Mouse (Mus musculus) liver, embryonic 14.5 days (tissue): ENCODE measurements at regions not wholly inside any gene's neighbourhood (a gene's known extent, or its start where the extent isn't known, plus 50 kb on each side); places are given as distances from the start of the nearest gene placed in this dataset.

Source experiments
- CTCF ChIP-seq: IDR thresholded peaks from 2 replicates; pipeline ENCODE4 v1.5.1; 2016; ENCODE audit warnings: antibody characterized with exemption, low read depth, control low read depth
- EP300 ChIP-seq: IDR thresholded peaks from 2 replicates; pipeline ENCODE4 v1.6.1; 2016; ENCODE audit warnings: antibody characterized with exemption, low read depth

- TF ChIP-seq EP300 (no peak), CTCF (no peak)
Observed at GRCm38 (mm10) chr3:147919146-147919545, 1067.0 kb downstream of the Ttll7 start.
